Mouse (Mus musculus) layer of hippocampus, postnatal 36 days (tissue): ENCODE measurements at regions not wholly inside any gene's neighbourhood (a gene's known extent, or its start where the extent isn't known, plus 50 kb on each side); places are given as distances from the start of the nearest gene placed in this dataset.

Experiments used
- DNase-seq, 2 experiments: peaks; one replicate each; pipeline ENCODE4 v3.0.0; 2022

DNA sequence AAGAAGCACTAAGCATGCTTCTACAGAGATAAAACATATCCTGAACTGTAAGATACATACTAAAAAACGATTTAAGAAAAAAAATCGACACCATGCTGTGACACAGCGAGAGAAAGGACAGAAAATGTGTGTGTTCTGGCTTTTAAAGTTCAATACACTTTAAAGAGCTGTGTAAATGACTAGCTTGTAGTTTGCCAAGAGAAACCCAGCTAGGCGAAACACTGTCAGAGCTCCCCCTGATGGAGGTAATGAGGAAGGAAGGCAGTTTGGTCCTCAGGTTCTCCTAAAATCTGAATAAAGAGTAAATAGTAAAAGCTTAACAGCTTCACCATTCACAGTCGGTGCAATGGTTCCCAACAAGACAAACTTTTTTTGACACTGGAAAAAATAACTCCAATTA is 67.1 kb upstream of the Gabrg2 start:
- DNase-seq, result peak; percentile 43 to 59

DNA sequence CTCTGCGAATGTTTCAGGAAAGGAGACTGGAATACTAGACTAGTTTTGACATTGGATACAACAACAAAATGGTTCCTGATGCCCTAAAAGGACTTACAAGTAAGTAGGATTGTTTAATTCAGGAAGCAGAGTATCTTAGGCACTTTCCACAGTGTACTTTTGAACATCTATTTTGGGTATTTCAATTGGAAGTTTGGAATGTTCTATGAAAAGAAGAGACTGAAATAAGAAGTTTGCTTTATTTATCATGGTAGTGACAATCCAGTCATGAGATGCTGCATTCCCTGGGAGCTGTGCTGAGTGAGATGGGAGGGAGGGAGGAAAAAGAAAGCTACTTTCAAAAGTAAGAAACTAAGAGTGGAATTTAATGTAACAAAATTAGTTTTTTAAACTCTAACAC is 50.9 kb upstream of the Gabrg2 start:
- no peak for DNase-seq
